Mouse (Mus musculus) MEL (cell line): ENCODE measurements around the gene Robo1. TPM values are rescaled to one million over a fixed set of nuclear protein-coding genes. Genes with fewer than 3 reads are reported as not detected.

ENCODE experiments used
- DNase-seq: peaks from one replicate; pipeline ENCODE4 v3.0.0; 2011; ENCODE audit warnings: low read depth, low spot score
- H3K27ac ChIP-seq: 2 replicates; pipeline ENCODE4 v1.5.1; 2012; ENCODE audit warnings: low read depth, mild to moderate bottlenecking, control low read depth, low read length, moderate library complexity; ENCODE audit not compliant: control insufficient read depth
- H3K27me3 ChIP-seq, 2 experiments: fragments of 150-350 bp in 1 of 2; sonication (generic) in 1 of 2; 2 replicates each; pipeline ENCODE4 v1.6.1; 2012; ENCODE audit warnings: low read length in 2 of 2, mild to moderate bottlenecking in 2 of 2, improper control_type of control experiment in 1 of 2, moderate library complexity in 1 of 2; ENCODE audit not compliant: insufficient read depth in 2 of 2, control insufficient read depth in 1 of 2
- H3K36me3 ChIP-seq, 2 experiments: 2 replicates each; pipeline ENCODE4 v1.6.1; 2012 to 2014; ENCODE audit warnings: low read length in 2 of 2, improper control_type of control experiment in 1 of 2, inconsistent platforms in 1 of 2, mild to moderate bottlenecking in 1 of 2; ENCODE audit not compliant: insufficient read depth in 2 of 2, control insufficient read depth in 1 of 2
- H3K4me1 ChIP-seq, 2 experiments: fragments of 150-350 bp in 1 of 2; sonication (generic) in 1 of 2; 2 replicates each; pipeline ENCODE4 v1.6.1; 2012; ENCODE audit warnings: low read length in 2 of 2, improper control_type of control experiment in 1 of 2, mild to moderate bottlenecking in 1 of 2; ENCODE audit not compliant: insufficient read depth in 2 of 2, control insufficient read depth in 1 of 2
- H3K4me3 ChIP-seq, 2 experiments: fragments of 150-350 bp in 1 of 2; sonication (generic) in 1 of 2; 2 replicates each; pipeline ENCODE4 v1.5.1; 2012; ENCODE audit warnings: low read depth in 2 of 2, low read length in 2 of 2, mild to moderate bottlenecking in 2 of 2, moderate library complexity in 2 of 2, control low read depth in 1 of 2, improper control_type of control experiment in 1 of 2; ENCODE audit not compliant: control insufficient read depth in 1 of 2, insufficient read depth in 1 of 2
- H3K79me2 ChIP-seq: 2 replicates; pipeline ENCODE4 v1.6.1; 2012; ENCODE audit warnings: mild to moderate bottlenecking, low read length, moderate library complexity; ENCODE audit not compliant: control insufficient read depth, poor library complexity, insufficient read depth
- H3K9ac ChIP-seq: 2 replicates; pipeline ENCODE4 v1.6.1; 2012; ENCODE audit warnings: low read depth, mild to moderate bottlenecking, control low read depth, low read length, moderate library complexity; ENCODE audit not compliant: control insufficient read depth, poor library complexity, severe bottlenecking
- H3K9me3 ChIP-seq: fragments of 150-350 bp; sonication (generic); replicated peaks from 2 replicates; pipeline ENCODE4 v1.6.1; 2012; ENCODE audit warnings: mild to moderate bottlenecking, low read length, improper control_type of control experiment, moderate library complexity; ENCODE audit not compliant: insufficient read depth
- BHLHE40 ChIP-seq: IDR thresholded peaks from 2 replicates; pipeline ENCODE4 v1.6.1; 2012; ENCODE audit warnings: low read depth, mild to moderate bottlenecking, inconsistent platforms, low read length, improper control_type of control experiment, borderline replicate concordance
- CHD2 ChIP-seq: IDR thresholded peaks from 2 replicates; pipeline ENCODE4 v1.6.1; 2011; ENCODE audit warnings: low read length, improper control_type of control experiment
- E2F4 ChIP-seq: IDR thresholded peaks from 2 replicates; pipeline ENCODE4 v1.6.1; 2011; ENCODE audit warnings: low read depth, low read length, improper control_type of control experiment, borderline replicate concordance
- ETS1 ChIP-seq: IDR thresholded peaks from 2 replicates; pipeline ENCODE4 v1.6.1; 2012; ENCODE audit warnings: low read depth, mild to moderate bottlenecking, inconsistent platforms, low read length, improper control_type of control experiment, moderate library complexity
- HCFC1 ChIP-seq: IDR thresholded peaks from 2 replicates; pipeline ENCODE4 v1.6.1; 2012; ENCODE audit warnings: low read depth, mild to moderate bottlenecking, inconsistent platforms, low read length, improper control_type of control experiment, moderate library complexity
- JUND ChIP-seq: IDR thresholded peaks from 2 replicates; pipeline ENCODE4 v1.6.1; 2011; ENCODE audit warnings: low read depth, mild to moderate bottlenecking, improper control_type of control experiment, low read length
- KAT2A ChIP-seq: conservative IDR thresholded peaks from 2 replicates; pipeline ENCODE4 v1.6.1; 2012; ENCODE audit warnings: low read depth, low read length, improper control_type of control experiment, inconsistent platforms
- MAFK ChIP-seq: IDR thresholded peaks from 2 replicates; pipeline ENCODE4 v1.6.1; 2011; ENCODE audit warnings: low read depth, mild to moderate bottlenecking, low read length, improper control_type of control experiment, borderline replicate concordance
- MAX ChIP-seq: IDR thresholded peaks from 2 replicates; pipeline ENCODE4 v1.6.1; 2011; ENCODE audit warnings: low read length, improper control_type of control experiment
- MAZ ChIP-seq: IDR thresholded peaks from 2 replicates; pipeline ENCODE4 v1.6.1; 2012; ENCODE audit warnings: low read depth, mild to moderate bottlenecking, inconsistent platforms, low read length, improper control_type of control experiment
- MYC ChIP-seq: IDR thresholded peaks from 2 replicates; pipeline ENCODE4 v1.6.1; 2011; ENCODE audit warnings: low read depth, mild to moderate bottlenecking, low read length, improper control_type of control experiment, moderate library complexity
- NELFE ChIP-seq: IDR thresholded peaks from 2 replicates; pipeline ENCODE4 v1.6.1; 2011; ENCODE audit warnings: low read depth, low read length, improper control_type of control experiment
- NRF1 ChIP-seq: IDR thresholded peaks from 2 replicates; pipeline ENCODE4 v1.6.1; 2014; ENCODE audit warnings: low read depth, mild to moderate bottlenecking, inconsistent platforms, low read length, improper control_type of control experiment, moderate library complexity; ENCODE audit not compliant: poor library complexity, insufficient read depth, severe bottlenecking
- POLR2A ChIP-seq, 2 experiments: IDR thresholded peaks; 2 replicates each; pipeline ENCODE4 v1.6.1; 2011 to 2012; ENCODE audit warnings: low read length in 2 of 2, mild to moderate bottlenecking in 2 of 2, control low read depth in 1 of 2, improper control_type of control experiment in 1 of 2, low read depth in 1 of 2, moderate library complexity in 1 of 2; ENCODE audit not compliant: control insufficient read depth in 1 of 2, insufficient read depth in 1 of 2, poor library complexity in 1 of 2
- POLR2AphosphoS2 ChIP-seq: IDR thresholded peaks from 2 replicates; pipeline ENCODE4 v1.6.1; 2011; ENCODE audit warnings: low read length, improper control_type of control experiment
- POLR2AphosphoS5 ChIP-seq: IDR thresholded peaks from 2 replicates; pipeline ENCODE4 v1.6.1; 2012; ENCODE audit warnings: low read depth, borderline replicate concordance, mild to moderate bottlenecking, inconsistent platforms, low read length, moderate library complexity, mixed read lengths
- RAD21 ChIP-seq: IDR thresholded peaks from 2 replicates; pipeline ENCODE4 v1.6.1; 2011; ENCODE audit warnings: mild to moderate bottlenecking, low read depth, low read length, improper control_type of control experiment
- RCOR1 ChIP-seq: IDR thresholded peaks from 2 replicates; pipeline ENCODE4 v1.6.1; 2012; ENCODE audit warnings: low read depth, mild to moderate bottlenecking, inconsistent platforms, low read length, improper control_type of control experiment
- TAL1 ChIP-seq: IDR thresholded peaks from 2 replicates; pipeline ENCODE4 v1.6.1; 2012; ENCODE audit warnings: mild to moderate bottlenecking, inconsistent platforms, low read length, moderate library complexity, mixed read lengths
- TBP ChIP-seq: IDR thresholded peaks from 2 replicates; pipeline ENCODE4 v1.8.0; 2011; ENCODE audit warnings: low read depth, low read length, improper control_type of control experiment
- TCF12 ChIP-seq: IDR thresholded peaks from 2 replicates; pipeline ENCODE4 v1.6.1; 2014; ENCODE audit warnings: low read depth, mild to moderate bottlenecking, inconsistent platforms, low read length, improper control_type of control experiment, moderate library complexity
- USF2 ChIP-seq, 2 experiments: IDR thresholded peaks; 2 replicates each; pipeline ENCODE4 v1.6.1; 2011 to 2012; ENCODE audit warnings: improper control_type of control experiment in 2 of 2, low read length in 2 of 2, borderline replicate concordance in 1 of 2, inconsistent platforms in 1 of 2, low read depth in 1 of 2, mild to moderate bottlenecking in 1 of 2; ENCODE audit not compliant: insufficient read depth in 1 of 2
- ZC3H11A ChIP-seq: IDR thresholded peaks from 2 replicates; pipeline ENCODE4 v1.6.1; 2012; ENCODE audit warnings: low read depth, mild to moderate bottlenecking, inconsistent platforms, low read length, improper control_type of control experiment
- ZKSCAN1 ChIP-seq: IDR thresholded peaks from 2 replicates; pipeline ENCODE4 v1.6.1; 2012; ENCODE audit warnings: low read depth, mild to moderate bottlenecking, inconsistent platforms, low read length, improper control_type of control experiment, moderate library complexity
- polyA plus RNA-seq, 2 experiments: library from polyadenylated mRNA; stranded (reverse) in 1 of 2; unstranded in 1 of 2; fragments of >175 nt in 1 of 2; fragments of >200 nt in 1 of 2; gene quantifications; 2 replicates each; pipeline versions ENCODE4 v1.2.1 to v1.2.4; 2012; ENCODE audit warnings: low replicate concordance in 2 of 2, low read depth in 1 of 2; ENCODE audit not compliant: insufficient read length in 2 of 2, insufficient read depth in 1 of 2, missing spikeins in 1 of 2
- total RNA-seq: library from RNA; depleted of rRNA; stranded (reverse); fragments of 300-350 nt; gene quantifications from 2 replicates; pipeline ENCODE4 v1.2.3, GENCODE M21; 2012

Gene Robo1
- total and polyA plus RNA-seq, 3 experiments: not detected

- H3K79me2 ChIP-seq: no peaks in the 10 kb centered on the region
- no peak overlapping the region for H3K27ac ChIP-seq
- H3K27me3 ChIP-seq: no peaks in the 10 kb centered on the region
- no peaks in the 10 kb centered on the region for H3K9me3 ChIP-seq
- no peak overlapping the region for H3K4me3 ChIP-seq
- no peak for DNase-seq
- TF ChIP-seq KAT2A (no peak), ETS1 (no peak), RAD21 (no peak), BHLHE40 (no peak), USF2 (IDR thresholded peaks at IDR 0.05; ENCODE audit: borderline replicate concordance in 1 of 2, insufficient read depth in 1 of 2, low read depth in 1 of 2, low read length in 2 of 2) (no peak), RCOR1 (no peak), MAFK (no peak), HCFC1 (no peak), TBP (no peak), MYC (no peak), NRF1 (no peak), CHD2 (no peak), ZC3H11A (no peak), POLR2A (IDR thresholded peaks at IDR 0.05; ENCODE audit: control insufficient read depth in 1 of 2, insufficient read depth in 1 of 2, low read depth in 1 of 2, low read length in 2 of 2, poor library complexity in 1 of 2) (no peak), POLR2AphosphoS2 (no peak), ZKSCAN1 (no peak), TAL1 (no peak), NELFE (no peak)
- H3K36me3 ChIP-seq: no peaks in the 10 kb centered on the region
- H3K9ac ChIP-seq: no peak overlapping the region
- H3K4me1 ChIP-seq: no peaks in the 10 kb centered on the region
Observed at GRCm38 (mm10) chr16:72688185-72688681, 380.1 kb downstream of the Robo1 start.

GRCm38 (mm10) chr16:72691909-72692308, 383.8 kb downstream of the Robo1 start:
- Histone ChIP-seq H3K36me3 (no peaks in the 10 kb centered on the region), H3K79me2 (no peaks in the 10 kb centered on the region), H3K9ac (no peak overlapping the region), H3K4me3 (no peak overlapping the region), H3K27me3 (no peaks in the 10 kb centered on the region), H3K4me1 (no peaks in the 10 kb centered on the region), H3K9me3 (no peaks in the 10 kb centered on the region), H3K27ac (no peak overlapping the region)
- no peak for DNase-seq
- TF ChIP-seq POLR2AphosphoS5 (no peak), MAZ (no peak), MYC (no peak), E2F4 (no peak), NELFE (no peak), POLR2A (IDR thresholded peaks at IDR 0.05; ENCODE audit: control insufficient read depth in 1 of 2, insufficient read depth in 1 of 2, low read depth in 1 of 2, low read length in 2 of 2, poor library complexity in 1 of 2) (no peak), TCF12 (no peak), JUND (no peak), USF2 (IDR thresholded peaks at IDR 0.05; ENCODE audit: borderline replicate concordance in 1 of 2, insufficient read depth in 1 of 2, low read depth in 1 of 2, low read length in 2 of 2) (no peak), MAX (no peak), CHD2 (no peak)
